Mouse (Mus musculus) layer of hippocampus, adult 2 months (tissue): ENCODE results near the gene Scn8a. TPM values are rescaled to one million over a fixed set of nuclear protein-coding genes. Genes with fewer than 3 reads are reported as not detected.

Experiments used
- DNase-seq, 2 experiments: peaks; one replicate each; pipeline ENCODE4 v3.0.0; 2022; ENCODE audit warnings: low spot score in 2 of 2
- H3K27ac ChIP-seq: fragments of 200-600 bp; 2 replicates; pipeline ENCODE4 v1.8.1; 2022
- H3K4me3 ChIP-seq: fragments of 200-600 bp; 2 replicates; pipeline ENCODE4 v1.8.1; 2022; ENCODE audit warnings: mild to moderate bottlenecking
- CTCF ChIP-seq: fragments of 200-600 bp; conservative IDR thresholded peaks from 2 replicates; pipeline ENCODE4 v1.8.1; 2022; ENCODE audit warnings: antibody characterized with exemption, mild to moderate bottlenecking, moderate library complexity
- total RNA-seq, 2 experiments: library from RNA; stranded (reverse); gene quantifications; 2 replicates each; pipeline ENCODE4 v1.2.3; 2021

Scn8a gene
- total RNA-seq, 2 experiments from 2014 or later, result 245 to 263 TPM

DNA sequence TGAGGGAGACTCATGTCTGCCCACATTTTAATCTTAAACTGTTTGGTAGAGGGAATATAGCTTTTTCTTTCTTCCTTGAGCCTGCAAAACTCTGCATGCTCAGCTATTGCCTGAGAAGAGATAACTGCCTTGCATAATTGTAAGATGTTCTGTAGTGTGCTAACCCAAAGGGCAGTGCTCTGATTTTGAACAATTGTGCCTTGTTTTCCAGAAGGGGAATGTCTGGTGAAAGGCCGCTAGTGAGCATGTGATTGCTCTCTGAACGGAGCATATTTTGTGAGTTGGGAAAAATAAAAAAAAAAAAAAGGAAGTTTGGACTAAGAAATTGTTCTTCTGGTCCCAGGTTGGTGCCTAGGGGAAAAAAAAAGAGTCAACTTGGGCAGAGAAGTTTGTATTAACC is 159.3 kb downstream of the Scn8a start:
- Histone ChIP-seq H3K4me3 (no peak overlapping the region), H3K27ac (peak overlapping the region; percentile 58)
- TF ChIP-seq CTCF, result no peak

GRCm38 (mm10) chr15:101039651-101040050 is 170.0 kb downstream of the Scn8a start:
- H3K27ac ChIP-seq, result no peak overlapping the region
- TF ChIP-seq CTCF, result peak; percentile 69
- no peak overlapping the region for H3K4me3 ChIP-seq
- DNase-seq, result no peak

More for the DNA sequence above, 159.3 kb downstream of the Scn8a start:
- no peak for DNase-seq

- H3K4me3 ChIP-seq, result no peak overlapping the region
- H3K27ac ChIP-seq, result no peak overlapping the region
- DNase-seq, result no peak
- TF ChIP-seq CTCF, result peak; percentile 32
Observed at GRCm38 (mm10) chr15:101041966-101042365, 172.3 kb downstream of the Scn8a start.

- peak; percentile 93 for TF ChIP-seq CTCF
- DNase-seq, result peak; percentile 59 to 77
- no peak overlapping the region for H3K4me3 ChIP-seq
- no peak overlapping the region for H3K27ac ChIP-seq
Observed at GRCm38 (mm10) chr15:101042613-101043012, 173.0 kb downstream of the Scn8a start.

DNA sequence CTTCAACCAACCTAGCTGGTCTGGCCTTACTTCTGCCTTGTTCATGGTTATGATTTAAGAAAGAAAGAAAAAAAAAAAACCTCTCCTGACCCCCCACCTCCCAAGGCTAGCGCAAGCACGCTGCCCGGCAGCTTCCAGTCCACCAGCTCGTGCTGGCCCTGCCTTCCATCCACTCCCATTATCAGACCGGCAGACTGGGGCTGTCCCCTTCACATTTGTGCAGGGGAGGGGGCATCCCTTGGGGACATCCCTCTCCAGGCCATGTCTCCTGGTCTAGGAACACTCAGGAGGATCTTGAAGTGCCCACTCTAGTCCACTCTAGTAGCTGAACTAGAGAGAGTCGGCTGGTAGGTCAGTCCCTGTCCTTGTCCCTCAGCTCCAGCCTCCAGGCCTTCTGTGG is 174.9 kb downstream of the Scn8a start:
- DNase-seq, result no peak
- no peak for TF ChIP-seq CTCF
- Histone ChIP-seq H3K4me3 (no peak overlapping the region), H3K27ac (no peak overlapping the region)

- no peak for DNase-seq
- Histone ChIP-seq H3K4me3 (peak overlapping the region; percentile 60), H3K27ac (peak overlapping the region; percentile 10; the same call in 1 of the 2 replicates)
- no peak for TF ChIP-seq CTCF
Observed at GRCm38 (mm10) chr15:101046039-101046526, 176.4 kb downstream of the Scn8a start.

GRCm38 (mm10) chr15:101046527-101047193 is 177.0 kb downstream of the Scn8a start:
- Histone ChIP-seq H3K4me3 (peak overlapping the region; percentile 60), H3K27ac (peak overlapping the region; percentile 10; the same call in 1 of the 2 replicates)
- TF ChIP-seq CTCF, result peak; percentile 18; the same call in 1 of the 2 replicates
- DNase-seq, result peak; percentile 30 to 48

DNA sequence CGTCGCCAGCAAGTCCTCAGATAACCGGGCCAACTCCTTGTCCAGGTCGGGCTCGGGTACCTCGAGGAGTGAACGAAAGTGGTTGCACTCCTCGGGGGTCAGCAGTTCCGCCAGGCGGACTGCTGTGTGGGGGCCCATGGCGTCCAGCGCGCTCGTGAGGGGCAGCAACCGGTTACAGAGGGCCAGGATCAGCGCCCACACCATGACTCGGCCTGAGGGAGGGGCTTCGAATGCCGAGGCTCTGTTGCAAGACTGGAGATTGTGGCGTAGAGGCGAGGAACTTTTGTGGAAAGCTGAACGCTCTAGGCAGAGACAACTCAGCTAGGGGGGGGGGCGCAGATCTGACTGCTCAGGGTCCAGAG is 177.5 kb downstream of the Scn8a start, which contains the start of gene Gm47841:
Gm47841 (minus strand) TSS at position 204 of the 362 bp plus-strand sequence.
- TF ChIP-seq CTCF, result no peak
- H3K27ac ChIP-seq, result peak within 1 kb of the TSS; percentile 10; the same call in 1 of the 2 replicates
- DNase-seq, result no peak
- H3K4me3 ChIP-seq, result peak within 1 kb of the TSS; percentile 60

- H3K4me3 ChIP-seq, result no peak overlapping the region
- DNase-seq, result no peak
- TF ChIP-seq CTCF, result no peak
- no peak overlapping the region for H3K27ac ChIP-seq
Observed at GRCm38 (mm10) chr15:101048338-101048896, 178.8 kb downstream of the Scn8a start.

DNA sequence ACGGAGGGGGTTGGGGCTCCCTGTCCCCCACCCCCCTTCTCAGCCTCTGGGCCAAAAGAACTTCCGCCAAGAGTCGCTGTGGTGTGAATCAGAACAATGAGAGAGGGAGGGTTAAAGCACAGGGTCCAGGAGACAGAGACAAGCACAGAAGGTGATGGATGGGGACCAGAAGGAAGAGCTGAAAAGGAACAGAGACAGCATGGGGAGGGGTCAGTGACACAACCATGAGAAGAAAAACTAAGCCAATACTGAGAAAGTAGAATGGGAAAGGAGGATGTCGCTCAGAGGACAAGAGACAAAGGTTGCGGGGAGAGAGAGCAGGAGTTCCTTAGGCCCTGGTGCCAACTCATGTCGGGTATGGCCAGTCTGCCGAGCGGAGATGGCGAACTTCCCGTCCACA is 182.2 kb downstream of the Scn8a start:
- no peak for DNase-seq
- Histone ChIP-seq H3K4me3 (no peak overlapping the region), H3K27ac (no peak overlapping the region)
- no peak for TF ChIP-seq CTCF

- H3K27ac ChIP-seq, result no peak overlapping the region
- DNase-seq, result no peak
- TF ChIP-seq CTCF, result peak; percentile 22
- H3K4me3 ChIP-seq, result no peak overlapping the region
Observed at GRCm38 (mm10) chr15:101052560-101053501, 183.2 kb downstream of the Scn8a start.

GRCm38 (mm10) chr15:101053832-101054459 is 184.3 kb downstream of the Scn8a start:
- no peak for DNase-seq
- TF ChIP-seq CTCF, result no peak
- peak overlapping the region; percentile 23; the same call in 1 of the 2 replicates for H3K4me3 ChIP-seq

More at GRCm38 (mm10) chr15:101053832-101054459, 184.3 kb downstream of the Scn8a start:
- no peak overlapping the region for H3K27ac ChIP-seq
